15 mouse cellular contexts compared by ENCODE assay signal in the genomic region with DNA sequence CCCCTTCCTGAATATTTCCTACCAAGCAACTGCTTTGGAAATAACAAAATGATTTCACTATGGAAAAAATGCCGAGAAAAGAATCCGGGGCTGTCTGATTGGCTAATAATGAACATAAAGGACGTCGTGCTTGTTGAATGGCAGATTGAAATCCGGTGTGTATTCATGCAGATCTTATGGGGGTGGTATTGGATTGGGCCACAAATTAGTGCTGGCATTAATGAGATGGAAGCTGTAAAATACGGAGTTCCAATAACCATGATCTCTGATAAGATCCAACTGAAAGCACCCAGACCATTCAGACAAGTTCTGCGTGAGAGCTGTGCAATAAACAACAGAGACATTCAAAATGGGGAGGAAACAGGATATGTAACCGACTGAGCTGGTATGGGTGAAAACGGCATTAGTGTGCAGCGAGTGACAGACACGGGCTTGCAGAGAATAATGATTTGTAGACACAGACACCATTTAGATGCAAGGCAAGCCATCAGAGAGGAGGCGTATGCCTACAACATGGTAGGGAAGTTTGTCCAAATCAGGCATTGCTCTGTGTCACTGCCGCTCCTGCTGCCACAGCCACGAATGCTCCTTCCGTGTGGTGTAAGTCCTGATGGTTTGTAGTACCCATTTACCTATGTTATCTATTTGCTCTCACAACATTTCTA. TPM values are rescaled to one million over a fixed set of nuclear protein-coding genes. Genes with fewer than 3 reads are reported as not detected.
DNase-seq lines count a peak whose midpoint lies in the region; ATAC-seq and TF ChIP-seq lines count a peak whose summit lies in the region.
"Had no signal": no experiment of that assay in that cellular context is flagged by ENCODE, and none has a peak within 500 bp of the region (broad histone marks: within the 10 kb centered on the region; RNA-seq: fewer than 3 reads in every experiment).

No protein-coding gene starts in this region.

- H3K27ac ChIP-seq in kidney, embryonic 16.5 days (ENCODE audit: low read length) = no peak overlapping the region
- no peak overlapping the region for H3K27ac ChIP-seq in kidney, adult 2 months (ENCODE audit: insufficient read depth, low read depth, low read length)
- H3K27ac ChIP-seq in forebrain, embryonic 14.5 days (ENCODE audit: low read depth, low read length) = no peak overlapping the region
- H3K27ac ChIP-seq: liver, embryonic 12.5 days; midbrain, embryonic 12.5 days had no signal

- H3K4me3 ChIP-seq in kidney, embryonic 16.5 days (ENCODE audit: low read length) = no peak overlapping the region
- no peak overlapping the region for H3K4me3 ChIP-seq in kidney, adult 2 months (ENCODE audit: insufficient read depth, low read depth, low read length)
- no peak overlapping the region for H3K4me3 ChIP-seq in forebrain, embryonic 14.5 days (ENCODE audit: low read depth, low read length)
- H3K4me3 ChIP-seq: liver, embryonic 12.5 days; midbrain, embryonic 12.5 days had no signal

- WGBS in kidney, embryonic 16.5 days = 44% methylated on average over 15 of the region's 15 CpGs
- WGBS in kidney, adult 2 months = 42% methylated on average over 15 of the region's 15 CpGs
- 31% methylated on average over 15 of the region's 15 CpGs for WGBS in forebrain, embryonic 14.5 days

- no peak for TF ChIP-seq POLR2A in kidney, adult 2 months (IDR thresholded peaks at IDR 0.05; ENCODE audit: low read depth, low read length)

- no peak overlapping the region for H3K9ac ChIP-seq in kidney, embryonic 16.5 days (replicated peaks; ENCODE audit: low read length)
- H3K9ac ChIP-seq in forebrain, embryonic 14.5 days (ENCODE audit: low read length) = 0 out of 2 replicates have a peak overlapping the region, but pooled peaks have one; percentile 13
- H3K9ac ChIP-seq: liver, embryonic 12.5 days; midbrain, embryonic 12.5 days had no signal

- peak overlapping the region; percentile 19; the same call in 1 of the 2 replicates for H3K4me2 ChIP-seq in kidney, embryonic 16.5 days (replicated peaks; ENCODE audit: low read depth, low read length)
- H3K4me2 ChIP-seq in forebrain, embryonic 14.5 days (ENCODE audit: low read length) = peak overlapping the region; percentile 35; the same call in 1 of the 2 replicates
- H3K4me2 ChIP-seq: liver, embryonic 12.5 days; midbrain, embryonic 12.5 days had no signal

- H3K36me3 ChIP-seq in kidney, embryonic 16.5 days (ENCODE audit: insufficient read depth, low read length) = no peaks in the 10 kb centered on the region
- no peaks in the 10 kb centered on the region for H3K36me3 ChIP-seq in kidney, adult 2 months (ENCODE audit: control insufficient read depth, insufficient read depth, low read length)
- no peaks in the 10 kb centered on the region for H3K36me3 ChIP-seq in forebrain, embryonic 14.5 days (ENCODE audit: control insufficient read depth, insufficient read depth, low read length)
- H3K36me3 ChIP-seq: liver, embryonic 12.5 days; midbrain, embryonic 12.5 days had no signal

- TF ChIP-seq CTCF in kidney, adult 2 months (conservative IDR thresholded peaks at IDR 0.05; ENCODE audit: insufficient read depth, insufficient read length, low read depth, low read length) = no peak

- H3K27me3 ChIP-seq in kidney, embryonic 16.5 days (ENCODE audit: insufficient read depth, low read length) = no peaks in the 10 kb centered on the region
- H3K27me3 ChIP-seq in kidney, adult 2 months (replicated peaks; ENCODE audit: control insufficient read depth, insufficient read depth, low read length) = no peaks in the 10 kb centered on the region
- H3K27me3 ChIP-seq in forebrain, embryonic 14.5 days (replicated peaks; ENCODE audit: control insufficient read depth, insufficient read depth, low read length) = no peaks in the 10 kb centered on the region
- H3K27me3 ChIP-seq: liver, embryonic 12.5 days had no signal

- DNase-seq in kidney, adult 2 months = no peak
- DNase-seq in Muller cell, postnatal 12 days (ENCODE audit: inconsistent ontology term) = peak; percentile 70
- peak; percentile 54 for DNase-seq in forebrain, embryonic 14.5 days (ENCODE audit: low spot score)
- peak; percentile 34 to 43 for DNase-seq in layer of hippocampus, postnatal 14 days (ENCODE audit: low spot score in 2 of 2)
- DNase-seq in urinary bladder, postnatal 14 days (ENCODE audit: low spot score) = no peak
- DNase-seq in thymus, postnatal 25 days = no peak
- DNase-seq: adrenal gland, postnatal 36 days; heart, postnatal 14 days; left cerebral cortex, postnatal 4 days; right cerebral cortex, postnatal 14 days had no signal

- ATAC-seq in kidney, embryonic 16.5 days (ENCODE audit: low FRiP score, low TSS enrichment) = no peak
- ATAC-seq in forebrain, embryonic 14.5 days = peak; percentile 80
- ATAC-seq: intestine, embryonic 16.5 days; liver, embryonic 12.5 days had no signal

- no peaks in the 10 kb centered on the region for H3K4me1 ChIP-seq in kidney, embryonic 16.5 days (ENCODE audit: insufficient read depth, low read length)
- H3K4me1 ChIP-seq in kidney, adult 2 months (ENCODE audit: control insufficient read depth, insufficient read depth, low read length) = no peaks in the 10 kb centered on the region
- H3K4me1 ChIP-seq in forebrain, embryonic 14.5 days (ENCODE audit: control insufficient read depth, insufficient read depth, low read length) = peaks cover 6% of the 10 kb centered on the region; the same call in 1 of the 2 replicates
- H3K4me1 ChIP-seq: liver, embryonic 12.5 days had no signal

- H3K9me3 ChIP-seq in kidney, embryonic 16.5 days (ENCODE audit: low read length) = no peaks in the 10 kb centered on the region
- no peaks in the 10 kb centered on the region for H3K9me3 ChIP-seq in forebrain, embryonic 14.5 days (replicated peaks; ENCODE audit: control insufficient read depth, low read length)
- H3K9me3 ChIP-seq: liver, embryonic 12.5 days; midbrain, embryonic 12.5 days had no signal

RNA-seq across cellular contexts. Expression of gene Bend4, which starts 38.9 kb away (rescaled TPM):
- 6.0 and 7.0 TPM in 2 replicates for polyA plus RNA-seq in kidney, embryonic 16.5 days (2015; fragmentation: Nextera tagmentation; extraction: Ambion mirVana)
- polyA plus RNA-seq in kidney, adult 2 months (2012; rRNA removed) = 0.18 and 0.33 TPM in 2 replicates
- 5.5 and 7.7 TPM in 2 replicates for polyA plus RNA-seq in forebrain, embryonic 14.5 days (2014; fragmentation: Nextera tagmentation; extraction: Ambion mirVana)
- total RNA-seq in layer of hippocampus, postnatal 14 days (2021) = 10 to 100 TPM; 10.1 to 11.3 TPM
- total RNA-seq: MEL had no signal

Comparison
In these comparisons a context has a peak if more than half of its experiments do, and no peak if none do; other contexts are left out.
1. DNase-seq: peak in Muller cell, postnatal 12 days (single experiment), forebrain, embryonic 14.5 days (single experiment) and layer of hippocampus, postnatal 14 days (2 of 2); none in kidney, adult 2 months (single experiment), urinary bladder, postnatal 14 days (single experiment) and thymus, postnatal 25 days (single experiment).